Mouse (Mus musculus): ENCODE data around the gene Smdt1.

DNA sequence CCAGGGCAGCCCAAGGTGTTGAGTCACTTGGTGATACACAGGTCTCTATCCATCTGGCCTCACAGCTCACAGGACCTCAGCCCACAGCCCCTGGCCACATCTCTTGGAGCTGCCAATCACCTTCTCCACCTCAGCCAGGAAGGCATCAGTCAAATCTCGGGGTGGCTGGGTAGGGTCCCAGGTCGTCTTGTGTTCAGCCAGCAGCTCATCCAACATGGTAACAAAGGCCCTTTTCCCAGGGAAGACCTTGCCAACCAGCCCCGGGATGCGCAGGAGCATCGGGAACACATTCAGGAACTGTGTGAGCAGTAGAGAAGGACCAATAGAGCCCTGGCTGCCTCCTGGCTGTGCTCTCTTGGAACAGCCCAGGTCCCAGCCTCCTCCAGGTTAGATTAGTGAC, 34.2 kb downstream of the Smdt1 start:
- TF ChIP-seq POLR2A (IDR thresholded peaks at IDR 0.05; ENCODE audit: low read depth, low read length) (no peak), CTCF (IDR thresholded peaks at IDR 0.05; ENCODE audit: extremely low read depth, insufficient read length, insufficient replicate concordance, low read depth, low read length) (no peak)
